Comparison of ENCODE assay signal across 7 mouse cellular contexts in the genomic region with DNA sequence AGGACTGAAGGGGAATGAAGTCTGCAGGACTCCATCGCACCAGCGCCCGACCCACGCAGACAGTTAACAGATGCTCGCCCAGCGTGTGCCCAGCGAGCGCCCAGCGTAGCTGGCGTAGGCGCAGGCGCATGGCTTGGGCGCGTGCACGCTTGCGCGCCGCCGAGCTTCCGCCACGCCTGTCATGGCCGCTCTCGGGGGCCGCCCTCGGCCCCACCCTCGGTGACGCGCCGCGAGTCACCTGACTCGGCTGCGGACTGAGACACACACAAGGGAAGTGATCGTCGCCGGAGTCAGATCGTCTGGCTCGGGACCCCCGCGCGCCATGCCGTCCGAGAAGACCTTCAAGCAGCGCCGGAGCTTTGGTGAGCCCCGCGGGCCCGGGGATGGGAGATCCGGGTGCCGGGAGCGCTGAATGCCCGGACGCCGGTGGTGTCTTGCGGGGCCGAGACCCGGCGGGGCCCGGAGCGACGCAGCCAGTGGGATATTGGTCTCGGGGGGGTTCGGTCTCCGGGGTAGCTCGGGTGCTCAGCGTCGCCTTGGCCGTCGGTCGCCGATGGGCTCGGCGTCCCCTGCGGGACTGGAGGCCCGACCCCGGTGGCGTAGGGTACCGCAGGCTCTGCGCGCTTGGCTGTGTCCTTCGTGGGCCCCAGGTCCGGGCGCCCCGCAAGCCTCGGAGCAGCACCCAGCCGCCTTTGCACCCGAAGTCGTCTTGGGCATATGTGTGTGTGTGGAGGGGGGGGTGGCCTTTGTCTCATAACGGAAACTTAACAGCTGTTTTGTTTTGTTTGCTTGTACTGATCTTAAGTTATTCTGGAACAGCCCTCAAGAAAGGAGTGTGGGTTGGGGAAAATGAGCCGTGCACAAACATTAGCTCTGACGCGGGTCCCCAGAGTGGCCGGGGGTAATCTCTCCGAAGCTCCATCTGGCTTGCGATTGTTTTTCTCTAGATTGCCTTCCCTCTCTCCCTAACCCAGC. TPM values are rescaled to one million over a fixed set of nuclear protein-coding genes. Genes with fewer than 3 reads are reported as not detected.
DNase-seq lines count a peak whose midpoint lies in the region; ATAC-seq lines count a peak whose summit lies in the region.

Gene Map1lc3b (plus strand): TSS at position 159 of the 975 bp plus-strand sequence.

- DNase-seq in adrenal gland, postnatal 10 days: peak; percentile 98
- peak; percentile 96 for DNase-seq in embryonic facial prominence, embryonic 10.5 days (ENCODE audit: low spot score)
- DNase-seq in kidney, adult 11 months: peak; percentile 92
- peak; percentile 97 for DNase-seq in limb, embryonic 10.5 days (ENCODE audit: low spot score)
- DNase-seq in spleen, adult 12 weeks (ENCODE audit: low spot score): peak; percentile 98

- H3K9me3 ChIP-seq in embryonic facial prominence, embryonic 10.5 days: no peaks in the 10 kb centered on the region
- no peaks in the 10 kb centered on the region for H3K9me3 ChIP-seq in limb, embryonic 10.5 days (replicated peaks)
- H3K9me3 ChIP-seq in midbrain, embryonic 13.5 days: no peaks in the 10 kb centered on the region

- H3K4me1 ChIP-seq in embryonic facial prominence, embryonic 10.5 days: peaks cover 35% of the 10 kb centered on the region
- H3K4me1 ChIP-seq in limb, embryonic 10.5 days: peaks cover 34% of the 10 kb centered on the region
- peaks cover 33% of the 10 kb centered on the region for H3K4me1 ChIP-seq in midbrain, embryonic 13.5 days (replicated peaks)

- peak; percentile 75 for ATAC-seq in granulocyte monocyte progenitor cell, adult 5-6 weeks (replicated peaks; ENCODE audit: poor library complexity, severe bottlenecking)
- peak; percentile 87 for ATAC-seq in midbrain, embryonic 13.5 days

- peak within 1 kb of the TSS; percentile 81 for H3K4me3 ChIP-seq in embryonic facial prominence, embryonic 10.5 days
- H3K4me3 ChIP-seq in limb, embryonic 10.5 days: peak within 1 kb of the TSS; percentile 94
- peak within 1 kb of the TSS; percentile 81 for H3K4me3 ChIP-seq in midbrain, embryonic 13.5 days (replicated peaks)

- WGBS in embryonic facial prominence, embryonic 10.5 days: under 1% methylated on average over 94 of the region's 94 CpGs
- WGBS in limb, embryonic 10.5 days: under 1% methylated on average over 94 of the region's 94 CpGs
- WGBS in midbrain, embryonic 13.5 days: under 1% methylated on average over 94 of the region's 94 CpGs

- peak within 1 kb of the TSS; percentile 86 for H3K4me2 ChIP-seq in midbrain, embryonic 13.5 days (replicated peaks)

- no peaks in the 10 kb centered on the region for H3K27me3 ChIP-seq in embryonic facial prominence, embryonic 10.5 days (replicated peaks; ENCODE audit: low read depth, poor library complexity, severe bottlenecking)
- H3K27me3 ChIP-seq in limb, embryonic 10.5 days (ENCODE audit: low read depth, poor library complexity, severe bottlenecking): no peaks in the 10 kb centered on the region
- H3K27me3 ChIP-seq in midbrain, embryonic 13.5 days: no peaks in the 10 kb centered on the region

- peaks cover 29% of the 10 kb centered on the region for H3K36me3 ChIP-seq in embryonic facial prominence, embryonic 10.5 days (replicated peaks)
- H3K36me3 ChIP-seq in limb, embryonic 10.5 days: peaks cover 22% of the 10 kb centered on the region
- peaks cover 23% of the 10 kb centered on the region for H3K36me3 ChIP-seq in midbrain, embryonic 13.5 days

- H3K27ac ChIP-seq in embryonic facial prominence, embryonic 10.5 days (replicated peaks): peak within 1 kb of the TSS; percentile 85
- peak within 1 kb of the TSS; percentile 88 for H3K27ac ChIP-seq in limb, embryonic 10.5 days
- peak within 1 kb of the TSS; percentile 80 for H3K27ac ChIP-seq in midbrain, embryonic 13.5 days

- H3K9ac ChIP-seq in midbrain, embryonic 13.5 days (replicated peaks): peak within 1 kb of the TSS; percentile 90

RNA-seq across cellular contexts. Expression of gene Map1lc3b, which starts in this region (rescaled TPM):
- 100 to 1,000 TPM; 132 to 152 TPM for total RNA-seq in adrenal gland, postnatal 10 days (2021)
- 199 and 215 TPM in 2 replicates for polyA plus RNA-seq in embryonic facial prominence, embryonic 10.5 days (2016; fragmentation: Nextera tagmentation; extraction: Ambion mirVana)
- 77.9 and 84.4 TPM in 2 replicates for total RNA-seq in granulocyte monocyte progenitor cell, adult 5-6 weeks (2014; fragmentation: Nextera tagmentation)
- total RNA-seq in granulocyte monocyte progenitor cell, adult 5-6 weeks (2017): 68.5 and 77.1 TPM in 2 replicates
- polyA plus RNA-seq in limb, embryonic 10.5 days (2016; fragmentation: Nextera tagmentation; extraction: Ambion mirVana): 179 and 189 TPM in 2 replicates
- 364 and 371 TPM in 2 replicates for polyA plus RNA-seq in midbrain, embryonic 13.5 days (2015; fragmentation: Nextera tagmentation; extraction: Ambion mirVana)

Comparison
In these comparisons a context has a peak if more than half of its experiments do, and no peak if none do; other contexts are left out.
1. Peak in every context shown above with its lines: DNase-seq, ATAC-seq, H3K4me3 ChIP-seq and H3K27ac ChIP-seq.